8 mouse cellular contexts compared by ENCODE assay signal in the genomic region with DNA sequence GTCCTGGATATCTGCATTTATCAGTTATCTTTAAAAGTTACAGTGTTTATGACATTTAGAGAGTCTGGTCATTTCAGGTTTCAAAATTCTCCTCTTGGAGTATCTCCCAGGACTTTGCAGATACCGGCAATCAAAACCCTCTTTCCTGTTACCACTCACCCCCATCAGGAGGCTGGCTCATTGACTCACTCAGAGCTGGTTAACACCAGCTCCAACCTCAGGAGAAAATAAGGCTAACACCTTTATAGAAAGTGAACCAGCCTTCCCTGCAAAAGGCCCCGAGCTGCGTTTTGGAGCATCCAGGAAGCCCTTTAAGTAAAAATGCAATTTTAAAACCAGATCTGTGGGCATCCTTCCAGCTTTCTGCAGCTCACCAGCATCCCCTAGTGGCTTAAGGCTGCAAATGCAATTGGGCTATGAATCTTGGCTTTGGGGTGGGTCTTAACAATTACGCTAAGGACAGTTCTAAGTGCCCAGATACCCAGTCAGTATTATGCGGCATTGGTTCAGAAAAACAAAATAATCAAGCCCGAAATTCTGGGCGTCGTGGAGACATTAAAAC. TPM values are rescaled to one million over a fixed set of nuclear protein-coding genes. Genes with fewer than 3 reads are reported as not detected.
DNase-seq lines count a peak whose midpoint lies in the region; ATAC-seq lines count a peak whose summit lies in the region.

No protein-coding gene starts in this region.

- peak; percentile 4 for DNase-seq in cerebellum, adult 11-12 months
- DNase-seq in cerebellum, adult 9-11 months = no peak
- DNase-seq in midbrain, embryonic 11.5 days (ENCODE audit: low spot score, missing footprints) = peak; percentile 96
- DNase-seq in cerebellum, postnatal 4 days (ENCODE audit: low spot score in 2 of 2) = peak; percentile 39 to 56
- DNase-seq in kidney, postnatal 10 days = peak; percentile 36
- peak; percentile 73 for DNase-seq in mesoderm, embryonic 11.5 days (ENCODE audit: low read depth, low spot score)
- peak; percentile 6 for DNase-seq in thymus, postnatal 25 days

- H3K4me3 ChIP-seq in midbrain, embryonic 11.5 days (ENCODE audit: low read depth, low read length) = no peak overlapping the region
- H3K4me3 ChIP-seq in midbrain, embryonic 13.5 days (replicated peaks) = no peak overlapping the region

- H3K27ac ChIP-seq in midbrain, embryonic 11.5 days (ENCODE audit: low read depth, low read length) = no peak overlapping the region
- H3K27ac ChIP-seq in midbrain, embryonic 13.5 days = no peak overlapping the region

- no peaks in the 10 kb centered on the region for H3K9me3 ChIP-seq in midbrain, embryonic 11.5 days (ENCODE audit: control insufficient read depth, low read length)
- no peaks in the 10 kb centered on the region for H3K9me3 ChIP-seq in midbrain, embryonic 13.5 days

- H3K4me2 ChIP-seq in midbrain, embryonic 11.5 days = no peak overlapping the region
- no peak overlapping the region for H3K4me2 ChIP-seq in midbrain, embryonic 13.5 days (replicated peaks)

- H3K27me3 ChIP-seq in midbrain, embryonic 11.5 days (ENCODE audit: control insufficient read depth, insufficient read depth, low read length) = no peaks in the 10 kb centered on the region
- H3K27me3 ChIP-seq in midbrain, embryonic 13.5 days = 0 out of 2 replicates have a peak, but pooled peaks cover 4% of the 10 kb centered on the region

- H3K9ac ChIP-seq in midbrain, embryonic 11.5 days (ENCODE audit: low read length) = no peak overlapping the region
- H3K9ac ChIP-seq in midbrain, embryonic 13.5 days (replicated peaks) = no peak overlapping the region

- WGBS in midbrain, embryonic 11.5 days = 20% methylated on average over 8 of the region's 8 CpGs
- WGBS in midbrain, embryonic 13.5 days = 12% methylated on average over 8 of the region's 8 CpGs

- ATAC-seq in midbrain, embryonic 11.5 days (ENCODE audit: low FRiP score) = no peak
- ATAC-seq in midbrain, embryonic 13.5 days = no peak

- H3K4me1 ChIP-seq in midbrain, embryonic 11.5 days (ENCODE audit: control insufficient read depth, insufficient read depth, low read length) = no peaks in the 10 kb centered on the region
- no peaks in the 10 kb centered on the region for H3K4me1 ChIP-seq in midbrain, embryonic 13.5 days (replicated peaks)

- H3K36me3 ChIP-seq in midbrain, embryonic 11.5 days (ENCODE audit: control insufficient read depth, insufficient read depth, low read length) = no peaks in the 10 kb centered on the region
- H3K36me3 ChIP-seq in midbrain, embryonic 13.5 days = no peaks in the 10 kb centered on the region

RNA-seq across cellular contexts. Expression of gene Nmur2, which starts 49.2 kb away (rescaled TPM):
- polyA plus RNA-seq in midbrain, embryonic 11.5 days (2014; fragmentation: Nextera tagmentation; extraction: Ambion mirVana) = 0.07 and 0.23 TPM in 2 replicates
- polyA plus RNA-seq in midbrain, embryonic 13.5 days (2015; fragmentation: Nextera tagmentation; extraction: Ambion mirVana) = 0.04 TPM in 1 of 2 replicates, not detected in the other
